Mouse (Mus musculus): Measurements from ENCODE around the gene Klk1b1. TPM values are rescaled to one million over a fixed set of nuclear protein-coding genes. Genes with fewer than 3 reads are reported as not detected.

Klk1b1 gene
- polyA plus RNA-seq, 1 experiment from 2014 or later, result not detected

Other genes starting within 250 kb of the Klk1b1 start
- gene Klk12, start 197.9 kb upstream of the Klk1b1 start, polyA plus RNA-seq (2014; fragmentation: Nextera tagmentation; extraction: Ambion mirVana), result not detected in 2 replicates
- gene Klk11, start 192.1 kb upstream of the Klk1b1 start, polyA plus RNA-seq (2014; fragmentation: Nextera tagmentation; extraction: Ambion mirVana), result not detected in 2 replicates
- 1.1 and 1.4 TPM in 2 replicates for gene Klk10, start 185.7 kb upstream of the Klk1b1 start, polyA plus RNA-seq (2014; fragmentation: Nextera tagmentation; extraction: Ambion mirVana)
- gene Klk9, start 174.9 kb upstream of the Klk1b1 start, polyA plus RNA-seq (2014; fragmentation: Nextera tagmentation; extraction: Ambion mirVana), result not detected in 2 replicates
- gene Klk8, start 169.2 kb upstream of the Klk1b1 start, polyA plus RNA-seq (2014; fragmentation: Nextera tagmentation; extraction: Ambion mirVana), result 26.7 and 29.9 TPM in 2 replicates
- 0.12 TPM in 1 of 2 replicates, not detected in the other for gene Klk7, start 155.5 kb upstream of the Klk1b1 start, polyA plus RNA-seq (2014; fragmentation: Nextera tagmentation; extraction: Ambion mirVana)
- gene Klk6, start 142.3 kb upstream of the Klk1b1 start, polyA plus RNA-seq (2014; fragmentation: Nextera tagmentation; extraction: Ambion mirVana), result 0.16 TPM in 1 of 2 replicates, not detected in the other
- not detected in 2 replicates for gene Klk5, start 124.8 kb upstream of the Klk1b1 start, polyA plus RNA-seq (2014; fragmentation: Nextera tagmentation; extraction: Ambion mirVana)
- gene Klk4, start 85.6 kb upstream of the Klk1b1 start, polyA plus RNA-seq (2014; fragmentation: Nextera tagmentation; extraction: Ambion mirVana), result not detected in 2 replicates
- not detected in 2 replicates for gene Klk15, start 33.0 kb upstream of the Klk1b1 start, polyA plus RNA-seq (2014; fragmentation: Nextera tagmentation; extraction: Ambion mirVana)
- not detected in 2 replicates for gene Klk1b8, start 16.1 kb upstream of the Klk1b1 start, polyA plus RNA-seq (2014; fragmentation: Nextera tagmentation; extraction: Ambion mirVana)
- not detected in 2 replicates for gene Klk1b9, start 9.3 kb downstream of the Klk1b1 start, polyA plus RNA-seq (2014; fragmentation: Nextera tagmentation; extraction: Ambion mirVana)
- not detected in 2 replicates for gene Klk1b11, start 29.1 kb downstream of the Klk1b1 start, polyA plus RNA-seq (2014; fragmentation: Nextera tagmentation; extraction: Ambion mirVana)
- gene Klk1b26, start 45.4 kb downstream of the Klk1b1 start, polyA plus RNA-seq (2014; fragmentation: Nextera tagmentation; extraction: Ambion mirVana), result not detected in 2 replicates
- not detected in 2 replicates for gene Klk1b27, start 85.5 kb downstream of the Klk1b1 start, polyA plus RNA-seq (2014; fragmentation: Nextera tagmentation; extraction: Ambion mirVana)
- gene Klk1b21, start 135.6 kb downstream of the Klk1b1 start, polyA plus RNA-seq (2014; fragmentation: Nextera tagmentation; extraction: Ambion mirVana), result not detected in 2 replicates
- gene Klk1b22, start 145.9 kb downstream of the Klk1b1 start, polyA plus RNA-seq (2014; fragmentation: Nextera tagmentation; extraction: Ambion mirVana), result not detected in 2 replicates
- gene Klk1b16, start 170.0 kb downstream of the Klk1b1 start, polyA plus RNA-seq (2014; fragmentation: Nextera tagmentation; extraction: Ambion mirVana), result not detected in 2 replicates
- not detected in 2 replicates for gene Klk1b24, start 221.5 kb downstream of the Klk1b1 start, polyA plus RNA-seq (2014; fragmentation: Nextera tagmentation; extraction: Ambion mirVana)
- not detected in 2 replicates for gene Klk1b3, start 231.4 kb downstream of the Klk1b1 start, polyA plus RNA-seq (2014; fragmentation: Nextera tagmentation; extraction: Ambion mirVana)
- not detected in 2 replicates for gene Klk1b4, start 240.7 kb downstream of the Klk1b1 start, polyA plus RNA-seq (2014; fragmentation: Nextera tagmentation; extraction: Ambion mirVana)
- gene Klk1b5, start 249.2 kb downstream of the Klk1b1 start, polyA plus RNA-seq (2014; fragmentation: Nextera tagmentation; extraction: Ambion mirVana), result not detected in 2 replicates

All from intestine, embryonic 14.5 days (tissue).